Mouse (Mus musculus) layer of hippocampus, postnatal 14 days (tissue): ENCODE measurements around the gene Kcnn1. TPM values are rescaled to one million over a fixed set of nuclear protein-coding genes. Genes with fewer than 3 reads are reported as not detected.
A peak's percentile ranks its signal among the peaks of the same experiment; 100 is the strongest.

ENCODE experiments used
- DNase-seq, 2 experiments: peaks; one replicate each; pipeline ENCODE4 v3.0.0; 2021 to 2022; ENCODE audit warnings: low spot score in 2 of 2, mixed read lengths in 1 of 2
- total RNA-seq, 2 experiments: library from RNA; stranded (reverse); gene quantifications; 2 replicates each; pipeline ENCODE4 v1.2.3; 2021

Kcnn1 gene
- total RNA-seq, 2 experiments from 2014 or later, result 22.0 to 22.8 TPM

DNA sequence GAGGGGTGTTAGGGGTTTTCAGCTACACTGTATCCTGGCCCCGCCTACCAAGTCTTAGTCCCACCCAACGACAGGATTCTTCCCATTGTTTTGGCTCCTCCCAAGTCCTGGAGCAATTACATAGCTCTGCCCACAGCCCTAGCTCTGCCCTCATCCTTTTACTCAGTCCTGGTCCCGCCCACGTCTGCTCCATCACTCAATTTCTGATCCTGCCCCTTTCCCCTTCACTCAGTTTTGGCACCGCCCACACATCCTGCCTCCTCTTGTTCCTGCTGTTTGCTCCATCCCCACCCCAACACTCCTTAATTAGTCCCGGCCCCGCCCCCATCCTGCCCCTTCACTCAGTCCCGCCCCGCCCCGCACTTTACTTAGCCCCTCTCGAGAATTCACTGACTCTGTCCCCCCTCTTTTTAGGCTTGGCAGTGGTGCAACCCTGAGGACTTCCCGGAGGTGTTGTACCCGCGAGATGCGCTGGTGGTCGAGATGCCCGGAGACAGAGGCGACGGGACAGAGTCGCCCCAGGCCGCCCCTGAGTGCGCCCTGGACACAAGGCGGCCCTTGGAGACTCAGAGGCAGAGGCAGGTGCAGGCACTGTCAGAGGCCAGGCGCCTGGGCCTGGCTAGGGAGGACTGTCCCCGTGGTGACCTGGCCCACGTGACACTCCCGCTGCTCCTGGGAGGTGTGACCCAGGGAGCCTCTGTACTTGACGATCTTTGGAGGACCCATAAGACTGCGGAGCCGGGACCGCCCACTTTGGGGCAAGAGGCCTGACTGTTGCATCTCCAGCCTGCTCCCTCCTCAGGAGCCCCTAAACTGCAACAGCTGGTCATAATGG, 42.7 kb downstream of the Kcnn1 start:
- no peak for DNase-seq

DNA sequence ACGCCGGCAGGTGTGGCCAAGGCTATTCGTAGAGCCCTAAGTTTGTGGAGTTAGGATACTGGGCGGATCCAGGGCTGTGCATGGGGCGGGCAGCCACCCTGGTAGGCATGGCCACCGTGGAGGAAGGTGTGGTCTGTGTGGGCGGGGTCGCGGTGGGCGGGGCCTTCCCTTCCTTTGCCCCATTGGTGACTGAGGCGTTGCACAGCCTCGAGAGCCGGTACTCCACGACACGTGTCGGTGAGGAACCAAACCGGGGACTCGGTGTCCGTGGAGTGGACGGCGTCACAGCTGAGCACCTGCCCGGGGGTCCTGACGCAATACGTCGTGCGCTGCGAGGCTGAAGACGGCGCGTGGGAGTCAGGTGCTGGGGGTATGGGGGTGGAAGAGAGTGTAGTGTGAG, 46.4 kb downstream of the Kcnn1 start:
- DNase-seq, result no peak

- DNase-seq, result no peak
Measured at GRCm38 (mm10) chr8:70812885-70813284, 50.2 kb downstream of the Kcnn1 start.

DNA sequence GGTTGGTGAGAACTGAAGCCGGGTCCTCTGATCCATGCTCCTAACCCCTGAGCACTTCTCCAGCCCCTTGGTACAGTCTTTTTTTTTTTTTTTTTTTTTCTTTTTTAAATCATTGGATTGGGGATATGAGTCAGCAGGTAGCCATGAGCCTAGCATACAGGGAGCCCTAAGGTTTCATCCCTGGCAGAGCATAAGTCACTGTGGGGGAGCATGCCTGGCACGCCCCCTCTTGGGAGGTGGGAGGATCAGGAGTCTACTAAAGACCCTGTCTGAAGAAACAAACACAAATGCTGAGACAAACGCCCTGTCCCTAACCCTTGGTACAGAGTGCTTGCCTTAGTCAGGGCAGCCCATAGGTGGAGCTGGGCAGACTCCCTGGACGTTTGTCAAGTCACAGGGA, 51.0 kb downstream of the Kcnn1 start:
- DNase-seq, result no peak

GRCm38 (mm10) chr8:70810962-70811680, 51.9 kb downstream of the Kcnn1 start:
- no peak for DNase-seq

DNA sequence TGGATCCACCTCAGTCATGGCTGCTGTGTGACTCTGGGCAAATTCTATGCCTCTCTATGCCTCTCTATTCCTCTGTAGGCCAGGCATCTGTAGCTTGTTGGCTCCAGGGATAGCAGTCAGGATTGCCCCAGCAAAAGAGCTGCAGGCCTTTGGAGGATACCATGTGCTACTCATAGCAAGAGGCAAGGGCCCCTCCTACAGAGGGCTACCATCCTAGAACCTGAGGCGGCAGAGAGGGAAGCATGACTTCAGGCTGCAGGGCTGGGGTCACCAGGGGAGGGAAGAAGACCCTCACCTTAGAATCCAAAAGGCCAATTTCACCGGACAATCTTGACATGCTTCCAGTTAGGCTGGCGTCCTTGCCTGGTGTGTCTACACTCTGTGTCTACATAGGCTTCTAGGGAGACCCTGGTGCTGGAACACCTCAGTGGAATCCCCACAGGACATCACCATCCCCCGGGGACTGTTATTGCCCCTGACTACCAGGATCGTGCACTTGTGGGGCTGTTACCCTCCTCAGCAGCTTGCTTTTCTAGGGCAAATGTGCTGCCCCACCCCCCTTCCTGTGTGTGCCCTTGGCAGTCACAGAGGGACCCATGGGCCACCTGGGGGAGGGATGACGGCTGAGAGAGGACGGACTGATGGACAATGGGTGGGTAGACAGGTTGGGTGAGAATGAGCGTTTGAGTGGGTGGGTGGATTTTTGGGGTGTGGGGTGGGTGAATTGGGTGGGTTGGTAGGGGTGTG, 53.9 kb downstream of the Kcnn1 start:
- DNase-seq, result no peak

- DNase-seq, result no peak
Measured at GRCm38 (mm10) chr8:70808239-70808638, 54.8 kb downstream of the Kcnn1 start, which contains the start of gene Il12rb1. Gene Il12rb1 (plus strand): TSS chr8:70808449.

DNA sequence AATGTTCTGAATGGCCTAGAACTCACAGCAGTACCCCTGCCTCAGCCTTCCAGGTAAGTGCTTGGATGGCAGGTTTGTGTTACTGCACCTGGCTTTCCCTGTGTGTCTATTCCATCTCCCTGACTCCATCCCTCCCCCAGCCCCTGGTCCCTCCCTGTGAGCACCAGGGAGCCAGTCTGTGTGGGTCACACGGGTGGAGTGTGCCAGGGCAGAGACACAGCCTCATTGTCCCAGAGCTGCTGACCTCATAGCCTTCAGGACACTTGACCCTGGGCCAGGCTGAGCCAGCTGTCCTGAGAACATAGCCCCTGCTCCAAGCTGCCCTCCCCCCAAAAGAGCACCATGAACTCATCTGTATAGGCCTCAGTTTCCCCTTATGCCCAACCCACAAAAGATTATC, 55.8 kb downstream of the Kcnn1 start:
- DNase-seq, result no peak

DNA sequence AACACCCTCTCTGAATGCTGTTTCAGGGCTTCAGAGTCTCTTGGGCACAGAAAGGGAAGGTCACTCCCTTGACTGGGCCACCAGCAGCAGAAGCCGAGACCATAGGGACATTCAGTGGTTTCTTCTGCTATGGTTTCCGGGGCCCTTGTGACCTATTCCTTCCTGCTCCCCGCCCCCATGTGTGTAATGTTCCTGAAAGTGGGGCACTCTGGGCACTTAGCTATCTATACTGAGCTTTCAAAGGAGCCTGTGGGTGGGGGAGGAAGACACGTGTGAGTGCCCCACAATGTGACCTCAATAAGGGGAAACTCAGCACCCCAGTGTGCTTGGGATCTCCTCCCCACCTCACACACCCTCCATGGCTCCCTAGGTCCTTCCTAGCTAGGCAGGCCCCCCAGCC, 56.5 kb downstream of the Kcnn1 start:
- no peak for DNase-seq

GRCm38 (mm10) chr8:70804481-70805206, 58.4 kb downstream of the Kcnn1 start, which contains the start of gene Mast3:
Gene Mast3 (minus strand): TSS chr8:70805054.
- DNase-seq, result peak in 1 of 2 experiments; percentile 82

GRCm38 (mm10) chr8:70803761-70804480, 59.1 kb downstream of the Kcnn1 start:
- peak in 1 of 2 experiments; percentile 71 for DNase-seq

DNA sequence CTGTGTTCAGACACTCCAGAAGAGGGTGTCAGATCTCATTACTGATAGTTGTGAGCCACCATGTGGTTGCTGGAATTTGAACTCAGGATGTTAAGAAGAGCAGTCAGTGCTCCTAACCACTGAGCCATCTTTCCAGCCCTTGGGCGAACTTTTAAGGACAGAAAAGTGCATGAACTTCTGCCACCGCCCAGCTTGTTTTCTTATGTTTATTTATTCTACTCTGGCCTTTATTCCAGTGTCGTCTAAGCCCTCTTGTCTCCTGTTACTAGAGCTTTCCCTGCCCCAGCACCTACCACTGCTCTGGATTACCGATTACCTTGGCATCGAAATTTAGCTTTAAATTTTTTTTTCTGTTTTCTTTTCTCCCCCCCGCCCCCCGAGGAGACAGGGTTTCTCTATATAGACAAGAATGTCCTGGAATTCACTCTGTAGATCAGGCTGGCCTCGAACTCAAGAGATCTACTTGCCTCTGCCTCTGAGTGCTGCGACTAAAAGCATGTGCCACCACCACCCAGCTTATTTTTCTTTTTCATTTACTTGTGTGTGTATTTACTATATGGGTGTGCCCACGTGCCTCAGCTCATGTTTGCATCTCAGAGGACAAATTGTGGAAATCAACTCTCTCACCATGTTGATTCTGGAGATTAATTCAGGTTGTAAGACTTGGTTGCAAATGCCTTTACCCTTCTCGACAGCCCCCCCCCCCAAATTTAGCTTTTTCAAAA, 60.1 kb downstream of the Kcnn1 start:
- no peak for DNase-seq

- no peak for DNase-seq
Measured at GRCm38 (mm10) chr8:70801830-70802229, 61.2 kb downstream of the Kcnn1 start.

DNA sequence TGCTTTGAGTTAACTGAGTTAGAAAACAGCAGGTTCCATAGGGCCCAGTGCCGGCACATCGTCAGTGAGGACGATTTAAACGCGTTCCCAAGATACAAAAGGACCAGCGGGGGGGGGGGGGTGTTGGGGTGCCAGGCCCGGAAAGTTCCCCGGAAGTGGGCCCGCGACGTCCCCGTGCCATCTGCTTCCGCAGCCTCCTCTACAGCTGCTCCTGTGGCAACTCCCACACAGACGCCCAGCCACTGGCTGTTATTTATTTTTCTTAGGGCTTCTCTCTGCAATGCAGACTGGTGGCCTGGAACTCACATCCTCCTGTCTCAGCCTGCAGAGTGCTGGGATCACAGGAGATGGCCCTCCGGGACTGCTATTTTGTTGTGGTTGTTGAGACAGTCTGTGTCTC, 61.9 kb downstream of the Kcnn1 start:
- DNase-seq, result peak in 1 of 2 experiments; percentile 84

- no peak for DNase-seq
Measured at GRCm38 (mm10) chr8:70800648-70801047, 62.4 kb downstream of the Kcnn1 start.

DNA sequence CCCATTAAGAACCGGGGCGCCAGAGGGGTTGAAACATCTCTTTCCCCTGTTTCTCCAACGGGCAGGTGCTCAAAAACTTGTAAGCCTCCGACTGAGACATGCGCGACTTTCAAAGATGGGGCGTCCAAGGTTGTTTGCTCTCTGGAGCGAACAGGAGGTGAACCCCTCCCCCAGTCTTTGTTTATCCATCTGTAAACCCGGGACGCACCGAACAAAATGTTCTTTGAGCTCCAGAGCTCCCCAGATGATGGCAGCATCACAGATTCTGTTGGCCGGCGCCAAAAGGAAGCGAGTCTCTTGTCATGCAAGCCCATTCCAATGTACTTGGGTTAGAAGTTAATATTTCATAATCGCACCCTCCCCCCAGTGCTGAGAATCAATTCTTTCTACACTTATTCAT, 64.8 kb downstream of the Kcnn1 start:
- peak in 1 of 2 experiments; percentile 86 for DNase-seq

GRCm38 (mm10) chr8:70797081-70798070, 65.7 kb downstream of the Kcnn1 start:
- DNase-seq, result peak; percentile 90 to 94

GRCm38 (mm10) chr8:70796403-70797080, 66.5 kb downstream of the Kcnn1 start:
- DNase-seq, result no peak
